Mouse (Mus musculus) embryonic facial prominence, embryonic 12.5 days (tissue): Measurements from ENCODE around the gene Crebl2. TPM values are rescaled to one million over a fixed set of nuclear protein-coding genes. Genes with fewer than 3 reads are reported as not detected.
A peak's percentile ranks its signal among the peaks of the same experiment; 100 is the strongest.

ENCODE experiments used
- ATAC-seq: fragments of 200-750 bp; cut with Nextera tagmentation; 2 replicates; pipeline ENCODE4 v1.8.0; 2017; ENCODE audit not compliant: insufficient number of reproducible peaks, insufficient read depth, low FRiP score, low TSS enrichment
- H3K27ac ChIP-seq: fragments of 300-500 bp; sonication (generic); 2 replicates; pipeline ENCODE4 v1.5.1; 2016; ENCODE audit warnings: mild to moderate bottlenecking
- H3K27me3 ChIP-seq: fragments of 300-500 bp; sonication (generic); 2 replicates; pipeline ENCODE4 v1.6.1; 2016; ENCODE audit warnings: mild to moderate bottlenecking, moderate library complexity
- H3K36me3 ChIP-seq: fragments of 300-500 bp; sonication (generic); 2 replicates; pipeline ENCODE4 v1.6.1; 2016; ENCODE audit warnings: mild to moderate bottlenecking
- H3K4me1 ChIP-seq: fragments of 300-500 bp; sonication (generic); 2 replicates; pipeline ENCODE4 v1.6.1; 2016
- H3K4me2 ChIP-seq: fragments of 300-500 bp; sonication (generic); replicated peaks from 2 replicates; pipeline ENCODE4 v1.6.1; 2016; ENCODE audit warnings: mild to moderate bottlenecking, moderate library complexity
- H3K4me3 ChIP-seq: fragments of 300-500 bp; sonication (generic); 2 replicates; pipeline ENCODE4 v1.5.1; 2016; ENCODE audit warnings: mild to moderate bottlenecking
- H3K9ac ChIP-seq: fragments of 300-500 bp; sonication (generic); 2 replicates; pipeline ENCODE4 v1.6.1; 2016; ENCODE audit warnings: mild to moderate bottlenecking, moderate library complexity
- H3K9me3 ChIP-seq: fragments of 300-500 bp; sonication (generic); 2 replicates; pipeline ENCODE4 v1.6.1; 2016; ENCODE audit warnings: mild to moderate bottlenecking, moderate library complexity
- WGBS: fragments of 180-500 bp; shearing (Covaris S2); methylation state at CpG from one replicate; pipeline ENCODE4 v1.1.7; 2016; 5-methylcytosine and 5-hydroxymethylcytosine counted together
- polyA plus RNA-seq: library from polyadenylated mRNA; unstranded; fragments of >200 nt; fragmentation: Nextera tagmentation; extraction: Ambion mirVana; gene quantifications from 2 replicates; pipeline ENCODE4 v1.2.1, GENCODE M21; 2016

Crebl2 gene
- polyA plus RNA-seq, 1 experiment from 2014 or later: 2.5 TPM

DNA sequence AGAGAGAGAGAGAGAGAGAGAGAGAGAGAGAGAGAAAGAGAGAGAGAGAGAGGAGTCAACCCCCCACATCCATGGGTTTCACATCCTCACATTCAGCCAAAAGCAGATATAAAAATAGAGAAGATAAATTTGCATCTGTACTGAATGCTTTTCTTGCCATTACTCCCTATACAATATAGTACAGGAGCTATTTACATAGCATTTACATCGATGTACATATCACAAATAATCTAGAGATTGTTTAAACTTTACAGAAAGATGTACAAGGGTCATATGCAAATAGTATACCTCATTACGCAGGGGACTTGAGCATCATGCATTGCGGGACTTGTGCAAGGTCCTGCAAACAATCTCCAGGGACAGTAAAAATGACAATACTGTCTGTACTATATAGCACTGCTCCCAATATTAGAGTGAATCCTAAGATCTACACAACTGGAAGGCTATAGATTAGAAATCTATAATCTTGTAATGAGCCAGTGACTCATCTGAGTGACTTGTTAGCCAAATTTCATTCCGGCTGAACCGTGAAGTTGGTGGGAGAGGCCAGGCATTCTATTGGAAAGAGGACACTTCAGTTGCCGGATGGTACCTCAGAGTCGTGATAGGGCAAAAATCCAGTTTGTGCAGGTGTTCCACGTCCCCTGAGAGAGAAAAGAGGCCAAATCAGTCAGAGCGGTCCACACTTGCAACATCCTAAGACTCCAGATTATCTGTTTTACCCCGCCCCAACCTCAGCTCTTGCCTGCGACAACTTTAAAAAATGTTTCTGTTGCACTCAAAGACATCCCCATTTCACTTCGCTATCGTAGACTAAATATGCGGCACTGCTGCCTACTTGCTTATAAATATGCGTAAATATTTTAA, 66.8 kb downstream of the Crebl2 start:
- no peaks in the 10 kb centered on the region for H3K9me3 ChIP-seq
- H3K4me1 ChIP-seq: peaks cover 2% of the 10 kb centered on the region; the same call in 1 of the 2 replicates
- H3K4me3 ChIP-seq: peak overlapping the region; percentile 60
- H3K36me3 ChIP-seq: no peaks in the 10 kb centered on the region
- peak overlapping the region; percentile 72 for H3K4me2 ChIP-seq
- H3K27me3 ChIP-seq: no peaks in the 10 kb centered on the region
- peak overlapping the region; percentile 100; the same call in 1 of the 2 replicates for H3K27ac ChIP-seq
- peak overlapping the region; percentile 60; the same call in 1 of the 2 replicates for H3K9ac ChIP-seq
- ATAC-seq: no peak
- WGBS: 58% methylated on average over 15 of the region's 15 CpGs

DNA sequence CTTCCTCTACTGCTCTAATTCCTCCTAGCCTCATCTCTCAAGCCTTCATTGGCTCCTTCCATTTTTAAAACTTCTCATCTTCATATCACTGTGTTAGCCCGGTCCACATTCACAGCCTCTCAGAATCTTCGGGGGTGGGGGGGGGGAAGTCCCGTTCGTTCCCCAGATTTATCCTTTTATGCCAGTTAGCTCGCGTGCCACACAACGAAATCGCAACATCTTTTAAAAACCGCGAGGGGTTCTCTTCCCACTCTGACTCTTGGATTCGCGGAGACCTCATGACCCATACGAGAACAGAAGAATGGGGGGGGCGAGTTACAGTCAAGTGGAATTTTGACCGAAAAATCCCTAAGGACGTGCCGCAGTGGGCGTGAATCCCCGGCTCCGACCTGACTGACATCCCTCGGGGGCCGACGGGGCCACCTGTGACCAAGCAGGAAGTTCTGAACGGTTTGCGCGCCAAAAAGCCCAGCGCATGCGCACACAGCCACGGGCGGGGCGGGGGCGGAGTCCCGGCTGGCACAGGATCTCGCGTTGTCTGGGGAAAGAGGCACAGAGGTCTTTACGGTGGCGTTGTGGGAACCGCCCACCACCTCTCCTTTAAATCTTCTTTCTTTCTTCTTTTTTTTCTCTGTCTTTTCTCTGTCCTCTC, 67.6 kb downstream of the Crebl2 start:
- Histone ChIP-seq H3K27me3 (no peaks in the 10 kb centered on the region), H3K4me3 (peak overlapping the region; percentile 60), H3K36me3 (no peaks in the 10 kb centered on the region), H3K9ac (peak overlapping the region; percentile 83), H3K4me2 (peak overlapping the region; percentile 72), H3K4me1 (peaks cover 2% of the 10 kb centered on the region; the same call in 1 of the 2 replicates), H3K9me3 (no peaks in the 10 kb centered on the region), H3K27ac (peak overlapping the region; percentile 100)
- ATAC-seq: peak; percentile 90
- 1% methylated on average over 38 of the region's 38 CpGs for WGBS

DNA sequence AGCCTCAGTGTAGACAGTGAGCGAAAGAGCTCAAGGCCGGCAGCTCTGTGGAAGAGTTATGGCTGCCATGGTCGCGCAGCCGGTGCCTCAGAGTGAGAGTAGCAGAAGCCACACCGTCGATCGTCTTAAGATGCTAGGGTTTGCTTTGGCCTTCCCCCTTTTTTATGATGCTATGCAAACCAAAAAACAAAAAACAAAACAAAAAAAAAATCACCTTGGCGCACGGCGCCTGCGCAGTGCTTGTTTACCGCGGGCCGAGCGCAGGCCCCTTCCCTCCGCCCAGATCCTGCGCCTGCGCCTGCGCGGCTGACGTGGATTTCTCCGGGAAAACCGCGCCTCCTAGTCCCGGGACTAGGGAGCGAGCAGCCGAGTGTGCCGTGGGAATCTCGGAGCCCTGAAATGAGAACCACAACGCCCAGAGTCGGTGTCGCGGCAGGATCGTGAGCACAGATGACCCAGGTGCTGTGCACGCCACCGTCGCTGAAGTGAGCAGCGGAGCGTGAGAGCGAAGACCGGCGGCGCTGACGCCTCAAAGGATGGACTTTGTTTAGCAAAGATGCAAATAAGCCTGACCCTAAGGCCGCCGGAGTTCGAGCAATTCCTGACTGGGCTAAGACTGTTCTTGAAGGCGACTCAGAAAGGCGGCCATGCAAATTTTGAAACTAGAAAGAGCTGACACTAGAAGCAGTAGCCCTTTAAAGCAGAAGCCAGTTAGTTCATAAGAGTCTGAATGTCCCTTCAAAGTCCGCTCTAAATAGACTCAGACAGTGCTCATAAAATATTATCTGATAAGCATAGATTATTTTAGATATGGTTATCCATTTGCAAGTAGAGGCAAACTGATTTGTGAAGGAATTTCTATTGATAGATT, 68.4 kb downstream of the Crebl2 start, which contains the start of gene Gpr19:
TSS of gene Gpr19 (minus strand) at position 484 of the 871 bp plus-strand sequence.
- peak; percentile 87 for ATAC-seq
- WGBS: under 1% methylated on average over 51 of the region's 51 CpGs
- peak within 1 kb of the TSS; percentile 60 for H3K4me3 ChIP-seq

GRCm38 (mm10) chr6:134903368-134903767, 73.4 kb downstream of the Crebl2 start:
- Histone ChIP-seq H3K4me1 (no peaks in the 10 kb centered on the region), H3K4me2 (no peak overlapping the region), H3K27ac (no peak overlapping the region), H3K9ac (no peak overlapping the region), H3K9me3 (no peaks in the 10 kb centered on the region), H3K4me3 (no peak overlapping the region), H3K36me3 (no peaks in the 10 kb centered on the region), H3K27me3 (no peaks in the 10 kb centered on the region)
- ATAC-seq: no peak
- 90% methylated on average over 3 of the region's 4 CpGs for WGBS

More for the DNA sequence above, 68.4 kb downstream of the Crebl2 start, which contains the start of gene Gpr19:
- peak within 1 kb of the TSS; percentile 100 for H3K27ac ChIP-seq
- H3K4me1 ChIP-seq: peaks cover 2% of the 10 kb centered on the region; the same call in 1 of the 2 replicates
- peak within 1 kb of the TSS; percentile 72 for H3K4me2 ChIP-seq
- H3K27me3 ChIP-seq: no peaks in the 10 kb centered on the region
- H3K9ac ChIP-seq: peak within 1 kb of the TSS; percentile 83
- no peaks in the 10 kb centered on the region for H3K9me3 ChIP-seq
- no peaks in the 10 kb centered on the region for H3K36me3 ChIP-seq

- Histone ChIP-seq H3K4me2 (no peak overlapping the region), H3K27ac (no peak overlapping the region), H3K4me3 (no peak overlapping the region), H3K27me3 (no peaks in the 10 kb centered on the region), H3K9ac (no peak overlapping the region), H3K36me3 (no peaks in the 10 kb centered on the region), H3K4me1 (no peaks in the 10 kb centered on the region), H3K9me3 (no peaks in the 10 kb centered on the region)
- ATAC-seq: no peak
- 92% methylated on average over 10 of the region's 10 CpGs for WGBS
Observed at GRCm38 (mm10) chr6:134903891-134904884, 74.2 kb downstream of the Crebl2 start.

DNA sequence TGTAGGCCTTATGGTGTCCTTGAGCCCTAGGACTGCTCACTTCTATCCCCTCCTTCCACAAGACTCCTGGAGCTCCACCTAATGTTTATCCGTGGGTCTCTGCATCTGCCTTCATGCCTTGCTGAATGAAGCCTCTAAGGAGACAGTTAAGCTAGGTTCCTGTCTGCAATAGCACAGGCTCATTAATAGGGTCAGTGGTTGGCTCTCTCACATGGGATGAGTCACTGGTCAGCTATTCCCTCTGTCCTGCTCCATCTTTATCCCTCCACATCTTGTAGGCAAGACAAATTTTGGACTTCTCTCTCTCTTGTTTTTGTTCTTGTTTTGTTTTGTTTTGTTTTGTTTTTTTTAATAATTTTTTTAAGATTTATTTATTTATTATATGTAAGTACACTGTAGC, 75.9 kb downstream of the Crebl2 start:
- no peak overlapping the region for H3K4me3 ChIP-seq
- H3K36me3 ChIP-seq: no peaks in the 10 kb centered on the region
- no peaks in the 10 kb centered on the region for H3K27me3 ChIP-seq
- H3K27ac ChIP-seq: no peak overlapping the region
- H3K4me1 ChIP-seq: no peaks in the 10 kb centered on the region
- H3K4me2 ChIP-seq: no peak overlapping the region
- H3K9ac ChIP-seq: no peak overlapping the region
- no peak for ATAC-seq
- no peaks in the 10 kb centered on the region for H3K9me3 ChIP-seq
- 71% methylated on average over 1 of the region's 1 CpGs for WGBS

Other genes with a start within 250 kb of the Crebl2 start
- gene Mansc1, start 197.7 kb upstream of the Crebl2 start, polyA plus RNA-seq: 0.75 and 1.2 TPM in 2 replicates
- gene Borcs5, start 190.6 kb upstream of the Crebl2 start, polyA plus RNA-seq: 21.1 and 21.9 TPM in 2 replicates
- 15.6 and 18.3 TPM in 2 replicates for gene Dusp16, start 37.5 kb upstream of the Crebl2 start, polyA plus RNA-seq
- gene Gpr19, start 68.4 kb downstream of the Crebl2 start, polyA plus RNA-seq: 10.1 and 14.6 TPM in 2 replicates
- 19.3 and 19.5 TPM in 2 replicates for gene Cdkn1b, start 90.2 kb downstream of the Crebl2 start, polyA plus RNA-seq
- gene Apold1, start 151.6 kb downstream of the Crebl2 start, polyA plus RNA-seq: 4.5 and 4.7 TPM in 2 replicates
- 111 and 113 TPM in 2 replicates for gene Ddx47, start 181.5 kb downstream of the Crebl2 start, polyA plus RNA-seq
- gene Gprc5a, start 235.5 kb downstream of the Crebl2 start, polyA plus RNA-seq: 2.2 and 2.5 TPM in 2 replicates